Mouse (Mus musculus): Measurements from ENCODE around the gene Pias4. TPM values are rescaled to one million over a fixed set of nuclear protein-coding genes. Genes with fewer than 3 reads are reported as not detected.
"Not testable (repeated sequence)": the region's sequence is repeated elsewhere in the genome, so short reads cannot be mapped to it uniquely, and the experiment has no call there.

The Pias4 gene
- polyA plus RNA-seq, 1 experiment from 2014 or later = 48.6 TPM

DNA sequence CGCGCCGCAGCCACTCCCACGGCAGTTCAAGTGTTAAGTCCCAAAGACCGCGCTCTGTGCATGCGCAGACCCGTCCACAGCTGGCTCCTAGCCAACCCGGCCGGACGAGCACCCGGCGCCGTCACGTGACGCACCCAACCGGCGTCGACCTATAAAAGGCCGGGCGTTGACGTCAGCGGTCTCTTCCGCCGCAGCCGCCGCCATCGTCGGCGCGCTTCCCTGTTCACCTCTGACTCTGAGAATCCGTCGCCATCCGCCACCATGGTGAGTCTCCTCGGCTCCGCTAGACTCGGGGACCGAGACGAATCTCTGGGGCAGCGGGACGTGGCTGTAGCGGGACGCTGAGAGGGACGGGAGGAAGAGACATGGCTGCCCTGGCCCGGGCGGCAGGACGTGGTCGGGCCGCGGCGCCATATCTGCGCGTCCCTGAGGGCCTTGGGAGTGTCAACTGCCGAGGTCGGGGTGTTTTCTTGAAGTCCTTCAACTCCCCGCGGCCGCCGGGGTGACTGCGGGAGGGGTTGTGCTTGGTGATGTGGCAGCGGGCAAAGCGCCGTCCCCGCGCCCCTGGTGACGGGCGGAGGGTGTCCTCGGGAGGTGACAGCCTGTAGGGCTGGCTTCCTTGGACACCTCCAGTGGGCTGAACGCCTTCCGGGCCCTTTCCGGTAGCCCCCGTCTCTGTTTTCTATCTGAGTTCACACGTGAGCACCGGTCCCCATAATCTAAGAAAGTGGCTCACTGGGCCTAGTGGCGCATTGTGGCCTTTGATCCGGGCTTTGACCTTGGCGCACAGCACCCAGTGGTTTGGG lies 8.9 kb upstream of the Pias4 start, which contains the start of gene Eef2:
Gene Eef2, plus strand, starts transcription at position 166 of the 806 bp plus-strand sequence.
- peak; percentile 87 for ATAC-seq (replicated peaks; ENCODE audit: low FRiP score)
- peak within 1 kb of the TSS; percentile 91 for H3K9ac ChIP-seq
- peak within 1 kb of the TSS; percentile 80 for H3K4me3 ChIP-seq (replicated peaks)
- H3K9me3 ChIP-seq (replicated peaks) = no peaks in the 10 kb centered on the region
- no peaks in the 10 kb centered on the region for H3K27me3 ChIP-seq
- H3K27ac ChIP-seq = peak within 1 kb of the TSS; percentile 92
- H3K4me2 ChIP-seq = peak within 1 kb of the TSS; percentile 83
- H3K36me3 ChIP-seq = peaks cover 43% of the 10 kb centered on the region
- H3K4me1 ChIP-seq = peaks cover 73% of the 10 kb centered on the region
- under 1% methylated on average over 77 of the region's 77 CpGs for WGBS

DNA sequence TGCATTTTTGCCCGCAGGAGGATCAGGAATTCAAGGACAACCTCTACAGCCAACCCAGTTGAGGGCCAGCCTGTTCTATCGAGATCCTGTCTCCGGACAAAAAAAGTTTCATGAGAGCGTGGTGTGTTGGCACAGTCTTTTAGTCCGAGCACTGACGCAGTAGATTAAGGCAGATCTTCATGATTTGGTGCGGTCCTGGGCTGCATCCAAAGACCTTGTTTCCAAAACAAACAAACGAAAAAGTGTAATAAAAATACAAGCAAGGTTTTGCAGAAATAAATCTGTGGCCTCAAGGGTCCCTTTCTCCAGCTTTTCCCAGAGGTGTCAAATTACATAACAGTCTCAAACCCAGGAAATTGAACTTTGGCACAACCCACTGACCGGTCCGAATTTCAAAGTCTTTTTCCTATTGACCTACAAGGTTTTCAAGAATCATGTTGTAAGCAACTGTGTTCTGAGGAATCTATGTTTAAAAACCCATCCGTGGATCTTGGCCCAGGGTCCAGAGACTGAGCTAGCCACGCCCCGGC lies 8.3 kb upstream of the Pias4 start:
- peak; percentile 34 for ATAC-seq (replicated peaks; ENCODE audit: low FRiP score)

DNA sequence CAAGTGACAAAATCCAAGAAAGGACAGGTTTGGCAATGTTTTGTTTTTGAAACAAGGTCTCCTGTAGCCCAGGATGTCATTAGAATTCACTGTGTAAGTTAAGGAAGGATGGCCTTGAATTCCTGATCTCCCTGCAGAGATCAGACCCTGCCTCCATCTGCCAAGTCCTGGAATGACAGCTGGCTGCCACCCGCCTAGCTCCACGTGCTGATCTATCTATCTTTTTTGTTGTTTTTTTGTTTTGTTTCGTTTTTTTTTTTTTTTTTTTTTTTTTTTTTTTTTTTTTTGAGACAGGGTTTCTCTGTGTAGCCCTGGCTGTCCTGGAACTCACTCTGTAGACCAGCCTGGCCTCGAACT lies 7.6 kb upstream of the Pias4 start:
- Histone ChIP-seq H3K4me3 (replicated peaks) (peak overlapping the region; percentile 40), H3K9ac (peak overlapping the region; percentile 35; the same call in 1 of the 2 replicates), H3K4me1 (peaks cover 62% of the 10 kb centered on the region)

More for the DNA sequence above, 8.3 kb upstream of the Pias4 start:
- H3K36me3 ChIP-seq = peaks cover 37% of the 10 kb centered on the region
- no peaks in the 10 kb centered on the region for H3K27me3 ChIP-seq
- 3% methylated on average over 13 of the region's 13 CpGs for WGBS
- H3K9me3 ChIP-seq (replicated peaks) = no peaks in the 10 kb centered on the region
- peak overlapping the region; percentile 92 for H3K27ac ChIP-seq
- peaks cover 67% of the 10 kb centered on the region for H3K4me1 ChIP-seq
- peak overlapping the region; percentile 80 for H3K4me3 ChIP-seq (replicated peaks)
- H3K4me2 ChIP-seq = peak overlapping the region; percentile 83
- H3K9ac ChIP-seq = peak overlapping the region; percentile 31

DNA sequence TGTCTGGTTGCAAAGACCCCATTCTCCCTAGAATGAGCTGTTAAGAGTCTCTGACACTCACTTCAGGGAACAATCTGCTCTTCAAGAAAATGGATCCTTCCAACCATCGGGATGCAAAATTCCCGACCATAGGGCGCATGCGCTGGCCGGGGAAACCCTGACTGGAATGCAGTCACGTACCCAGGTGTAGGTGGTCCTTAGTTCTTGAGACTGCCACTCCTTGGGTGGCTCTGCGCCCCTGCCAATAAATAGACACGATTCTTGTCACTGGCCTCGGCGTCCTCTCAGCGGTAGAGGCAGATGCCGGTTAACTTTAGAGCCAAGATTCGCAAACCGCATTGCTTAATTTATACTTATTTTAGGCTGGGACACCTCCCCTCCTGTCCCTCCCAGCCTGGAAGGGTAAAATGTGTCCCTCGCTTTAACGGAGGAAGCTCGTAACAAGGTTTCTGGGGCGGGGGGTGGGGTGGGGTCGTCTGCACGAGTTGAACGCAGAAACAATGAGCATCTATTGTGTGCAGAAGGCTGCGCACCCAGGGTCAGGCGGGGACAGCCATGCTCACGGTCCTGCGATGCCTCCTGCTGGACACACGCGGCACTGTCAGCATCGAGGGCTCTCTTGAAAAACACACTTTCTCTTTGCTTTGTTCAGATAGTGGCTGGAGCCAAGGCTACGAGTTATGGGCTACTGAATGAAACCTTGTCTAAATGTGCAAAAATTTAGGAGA lies 7.1 kb upstream of the Pias4 start:
- peak overlapping the region; percentile 92 for H3K27ac ChIP-seq
- peaks cover 24% of the 10 kb centered on the region for H3K36me3 ChIP-seq
- peak overlapping the region; percentile 35 for H3K9ac ChIP-seq
- no peaks in the 10 kb centered on the region for H3K27me3 ChIP-seq
- H3K4me1 ChIP-seq = peaks cover 57% of the 10 kb centered on the region
- peak overlapping the region; percentile 40 for H3K4me3 ChIP-seq (replicated peaks)
- ATAC-seq (replicated peaks; ENCODE audit: low FRiP score) = peak; percentile 27; the same call in 1 of the 2 replicates
- peak overlapping the region; percentile 83 for H3K4me2 ChIP-seq
- H3K9me3 ChIP-seq (replicated peaks) = no peaks in the 10 kb centered on the region
- 2% methylated on average over 29 of the region's 29 CpGs for WGBS

More for the DNA sequence above, 7.6 kb upstream of the Pias4 start:
- Histone ChIP-seq H3K36me3 (peaks cover 30% of the 10 kb centered on the region), H3K27ac (peak overlapping the region; percentile 92), H3K4me2 (peak overlapping the region; percentile 83)
- not testable (repeated sequence) for H3K9me3 ChIP-seq (replicated peaks); H3K27me3 ChIP-seq; ATAC-seq (replicated peaks; ENCODE audit: low FRiP score)
- WGBS = 10% methylated on average over 4 of the region's 4 CpGs

DNA sequence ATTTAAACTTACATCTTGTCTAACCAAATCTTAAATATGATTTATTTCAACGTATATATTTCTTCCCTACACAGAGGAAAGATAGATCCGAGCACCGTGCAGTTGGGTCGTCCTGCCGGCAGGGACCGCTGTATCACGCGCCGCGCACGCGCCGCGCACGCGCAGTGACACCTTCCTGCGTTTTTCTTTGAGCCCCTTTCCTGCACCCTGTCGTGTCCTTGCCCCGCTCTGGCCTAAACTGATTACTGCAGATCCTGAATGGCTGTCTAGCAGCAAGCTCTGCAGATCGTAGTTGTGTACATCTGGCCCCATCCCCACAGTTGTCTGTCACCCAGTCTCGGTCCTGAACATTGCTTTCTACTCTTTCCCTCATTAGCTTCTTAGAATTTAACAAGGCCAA lies 5.4 kb upstream of the Pias4 start:
- H3K36me3 ChIP-seq = peaks cover 8% of the 10 kb centered on the region
- no peak for ATAC-seq (replicated peaks; ENCODE audit: low FRiP score)
- H3K9ac ChIP-seq = no peak overlapping the region
- no peaks in the 10 kb centered on the region for H3K27me3 ChIP-seq
- H3K27ac ChIP-seq = peak overlapping the region; percentile 86
- WGBS = 8% methylated on average over 21 of the region's 21 CpGs
- H3K4me3 ChIP-seq (replicated peaks) = 0 out of 2 replicates have a peak overlapping the region, but pooled peaks have one; percentile 2
- peak overlapping the region; percentile 46 for H3K4me2 ChIP-seq
- peaks cover 53% of the 10 kb centered on the region for H3K4me1 ChIP-seq
- H3K9me3 ChIP-seq (replicated peaks) = no peaks in the 10 kb centered on the region

DNA sequence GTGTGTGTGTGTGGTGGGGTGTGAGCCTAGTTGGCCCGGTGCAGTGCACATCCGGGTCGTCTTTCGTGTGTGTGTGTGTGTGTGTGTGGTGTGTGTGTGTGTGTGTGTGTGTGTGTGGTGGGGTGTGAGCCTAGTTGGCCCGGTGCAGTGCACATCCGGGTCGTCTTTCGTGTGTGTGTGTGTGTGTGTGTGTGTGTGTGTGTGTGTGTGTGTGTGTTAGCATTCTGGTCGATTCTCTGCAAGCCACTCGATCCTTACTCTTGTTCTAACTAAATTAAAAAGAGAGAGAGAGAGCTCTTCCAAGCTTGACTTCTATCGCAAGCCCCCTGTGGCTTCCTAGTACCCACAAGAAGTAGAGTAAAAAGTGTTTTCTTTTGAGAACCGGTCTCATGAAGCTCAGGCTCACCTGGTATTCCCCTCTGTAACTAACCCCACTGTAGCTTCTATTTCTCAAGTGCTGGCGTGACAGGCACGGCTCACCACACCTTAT lies 1.7 kb upstream of the Pias4 start:
- not testable (repeated sequence) for H3K27me3 ChIP-seq; ATAC-seq (replicated peaks; ENCODE audit: low FRiP score); H3K36me3 ChIP-seq; H3K9ac ChIP-seq; H3K9me3 ChIP-seq (replicated peaks)
- Histone ChIP-seq H3K4me1 (peaks cover 54% of the 10 kb centered on the region), H3K4me2 (peak overlapping the region; percentile 89; the same call in 1 of the 2 replicates), H3K27ac (peak overlapping the region; percentile 82), H3K4me3 (replicated peaks) (peak overlapping the region; percentile 9)
- WGBS = 50% methylated on average over 6 of the region's 14 CpGs

DNA sequence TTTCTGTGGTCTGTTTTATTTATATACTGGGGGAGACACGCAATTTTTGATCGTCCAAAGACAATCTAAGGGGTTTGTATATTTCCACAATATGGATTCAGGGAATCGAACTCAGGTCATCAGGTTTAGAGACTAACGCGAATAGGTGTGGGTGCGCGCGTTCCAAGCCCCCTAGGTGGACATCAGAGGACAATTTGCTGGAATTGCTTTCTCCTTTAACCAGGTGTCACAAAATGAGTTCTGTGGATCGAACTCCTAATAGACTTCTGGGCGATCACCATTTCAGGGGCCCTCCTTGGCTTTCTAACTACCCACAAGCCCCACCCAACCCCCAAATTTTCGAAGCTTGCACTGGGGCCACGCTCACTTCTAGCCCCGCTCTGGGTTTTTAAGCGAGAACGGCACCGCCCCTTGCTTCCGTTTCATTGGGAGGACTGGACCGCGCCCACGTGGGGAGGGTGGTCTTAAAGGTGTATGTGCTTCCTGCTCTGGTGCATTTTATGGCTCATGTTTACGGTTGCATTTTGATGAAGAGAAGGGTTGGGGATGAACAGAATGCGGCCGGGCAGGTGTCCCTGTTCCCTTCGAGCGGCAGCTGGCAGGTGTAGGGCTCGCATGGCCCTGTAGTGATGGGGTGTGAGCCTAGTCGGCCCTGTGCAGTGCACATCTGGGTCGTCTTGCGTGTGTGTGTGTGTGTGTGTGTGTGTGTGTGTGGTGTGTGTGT lies 960 bp upstream of the Pias4 start:
- Histone ChIP-seq H3K27ac (peak overlapping the region; percentile 90), H3K9me3 (replicated peaks) (no peaks in the 10 kb centered on the region), H3K4me2 (peak overlapping the region; percentile 89), H3K27me3 (no peaks in the 10 kb centered on the region), H3K9ac (peak overlapping the region; percentile 52), H3K4me3 (replicated peaks) (peak overlapping the region; percentile 91), H3K36me3 (peaks cover 13% of the 10 kb centered on the region), H3K4me1 (peaks cover 48% of the 10 kb centered on the region)
- peak; percentile 60 for ATAC-seq (replicated peaks; ENCODE audit: low FRiP score)
- WGBS = 2% methylated on average over 29 of the region's 29 CpGs

DNA sequence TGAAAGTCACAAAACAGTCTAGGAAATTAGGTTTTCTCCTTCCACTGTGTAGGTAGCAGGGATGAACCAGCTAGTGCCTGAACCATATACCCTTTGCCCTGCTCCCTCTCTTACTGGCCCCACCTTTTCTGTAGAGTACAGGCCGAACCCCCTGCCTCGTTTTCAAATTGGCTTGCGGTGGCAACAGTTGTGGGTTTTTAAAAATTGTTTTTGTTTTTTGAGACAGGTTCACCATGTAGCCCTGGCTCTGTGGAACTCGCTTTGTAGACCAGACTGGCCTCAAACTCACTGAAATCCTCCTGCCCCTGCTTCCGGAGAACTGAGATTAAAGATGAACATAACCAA lies 336 bp upstream of the Pias4 start:
- ATAC-seq (replicated peaks; ENCODE audit: low FRiP score) = peak; percentile 64
- Histone ChIP-seq H3K4me2 (peak overlapping the region; percentile 89), H3K9ac (peak overlapping the region; percentile 52), H3K4me1 (peaks cover 42% of the 10 kb centered on the region), H3K27me3 (no peaks in the 10 kb centered on the region), H3K36me3 (peaks cover 19% of the 10 kb centered on the region), H3K27ac (peak overlapping the region; percentile 90), H3K9me3 (replicated peaks) (no peaks in the 10 kb centered on the region), H3K4me3 (replicated peaks) (peak overlapping the region; percentile 91)
- 8% methylated on average over 5 of the region's 5 CpGs for WGBS

DNA sequence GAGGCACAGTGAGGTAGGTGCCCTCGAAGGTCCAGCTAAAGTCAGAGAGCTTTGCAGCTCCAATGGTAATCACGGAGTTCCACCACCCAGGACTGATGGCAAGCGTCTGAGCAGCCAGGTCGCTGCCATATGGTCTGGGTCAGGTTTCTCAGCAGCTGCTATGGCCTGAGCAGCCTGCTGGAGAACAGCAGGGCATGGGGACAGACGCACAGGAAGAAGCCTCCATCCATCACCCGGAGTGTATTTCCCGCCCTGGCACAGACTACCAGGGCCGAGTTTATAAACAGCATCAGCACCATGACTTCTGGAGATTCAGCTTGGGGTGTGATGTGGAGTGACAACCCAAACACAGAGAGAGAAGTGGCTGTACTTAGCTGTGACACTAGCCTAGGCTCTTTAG lies 2.6 kb downstream of the Pias4 start:
- no peak for ATAC-seq (replicated peaks; ENCODE audit: low FRiP score)
- H3K9ac ChIP-seq = no peak overlapping the region
- 36% methylated on average over 8 of the region's 8 CpGs for WGBS
- H3K4me3 ChIP-seq (replicated peaks) = no peak overlapping the region
- H3K9me3 ChIP-seq (replicated peaks) = no peaks in the 10 kb centered on the region
- peaks cover 52% of the 10 kb centered on the region for H3K4me1 ChIP-seq
- no peak overlapping the region for H3K27ac ChIP-seq
- no peak overlapping the region for H3K4me2 ChIP-seq
- peaks cover 49% of the 10 kb centered on the region for H3K36me3 ChIP-seq
- H3K27me3 ChIP-seq = no peaks in the 10 kb centered on the region

DNA sequence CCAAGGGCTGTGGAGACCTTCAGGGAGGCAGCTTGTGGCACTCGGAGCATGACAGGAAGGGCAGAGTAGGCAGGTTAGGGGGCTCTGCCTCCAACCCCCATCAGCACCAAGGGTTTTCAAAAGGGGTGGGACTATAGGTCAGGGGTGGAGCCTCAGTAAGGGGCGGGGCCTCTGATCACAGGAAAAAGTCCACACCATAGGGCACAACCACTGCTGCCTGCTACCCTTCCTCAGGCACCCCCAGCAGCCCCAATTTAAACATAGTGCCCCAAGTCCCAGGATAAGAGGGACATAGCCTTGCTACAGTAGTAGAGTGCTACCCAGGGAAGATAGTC lies 5.4 kb downstream of the Pias4 start:
- ATAC-seq (replicated peaks; ENCODE audit: low FRiP score) = no peak
- Histone ChIP-seq H3K27ac (0 out of 2 replicates have a peak overlapping the region, but pooled peaks have one; percentile 3), H3K9ac (no peak overlapping the region), H3K9me3 (replicated peaks) (no peaks in the 10 kb centered on the region), H3K4me3 (replicated peaks) (no peak overlapping the region), H3K4me1 (peaks cover 37% of the 10 kb centered on the region), H3K4me2 (no peak overlapping the region), H3K36me3 (peaks cover 72% of the 10 kb centered on the region), H3K27me3 (no peaks in the 10 kb centered on the region)
- WGBS = 50% methylated on average over 2 of the region's 2 CpGs

DNA sequence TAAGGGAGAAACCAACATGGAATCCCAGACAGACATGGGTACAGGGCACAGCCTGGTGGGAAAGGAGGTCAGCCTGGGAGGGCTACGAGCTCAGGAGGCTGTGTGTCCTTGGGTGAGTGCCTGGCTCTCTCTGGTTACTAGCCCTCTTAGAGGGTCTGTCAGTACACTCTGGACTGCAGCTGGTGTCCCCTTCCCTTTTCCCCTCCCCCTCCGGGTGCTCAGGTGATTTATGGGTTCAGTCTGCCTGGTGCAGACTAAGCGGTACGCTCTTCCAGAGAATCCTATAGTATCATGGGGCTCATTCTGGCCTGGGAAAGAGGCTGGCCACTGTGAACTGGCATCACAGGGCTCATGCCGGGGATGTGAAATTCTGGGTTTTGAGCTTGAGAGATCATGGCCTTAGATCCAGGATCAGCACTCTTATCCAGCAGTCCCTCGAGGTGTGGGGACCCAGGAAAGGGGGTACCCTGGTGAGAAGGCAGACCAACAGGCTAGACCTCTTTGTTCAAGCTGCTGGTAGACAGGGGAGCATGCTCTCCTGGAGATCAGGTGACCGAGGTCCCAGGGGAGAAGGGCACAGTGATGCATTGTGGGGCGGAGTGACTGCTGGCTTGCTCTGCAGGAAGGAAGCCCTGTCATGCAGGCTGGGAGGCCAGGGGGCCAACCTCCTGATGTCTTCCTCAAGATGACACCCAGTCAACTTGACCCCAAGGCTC lies 6.0 kb downstream of the Pias4 start:
- H3K9me3 ChIP-seq (replicated peaks) = no peaks in the 10 kb centered on the region
- H3K4me3 ChIP-seq (replicated peaks) = no peak overlapping the region
- H3K4me2 ChIP-seq = no peak overlapping the region
- H3K4me1 ChIP-seq = peaks cover 32% of the 10 kb centered on the region
- no peaks in the 10 kb centered on the region for H3K27me3 ChIP-seq
- 0 out of 2 replicates have a peak overlapping the region, but pooled peaks have one; percentile 3 for H3K27ac ChIP-seq
- peaks cover 78% of the 10 kb centered on the region for H3K36me3 ChIP-seq
- 45% methylated on average over 8 of the region's 8 CpGs for WGBS
- no peak overlapping the region for H3K9ac ChIP-seq
- no peak; the same call in 1 of the 2 replicates for ATAC-seq (replicated peaks; ENCODE audit: low FRiP score)
